Mouse (Mus musculus) embryonic facial prominence, embryonic 10.5 days (tissue): ENCODE data around the gene Dennd2c. TPM values are rescaled to one million over a fixed set of nuclear protein-coding genes. Genes with fewer than 3 reads are reported as not detected.

Source experiments
- DNase-seq: peaks from one replicate; pipeline ENCODE4 v3.0.0-alpha.2; 2017; ENCODE audit warnings: low spot score
- H3K27ac ChIP-seq: fragments of 300-500 bp; sonication (generic); replicated peaks from 2 replicates; pipeline ENCODE4 v1.5.1; 2016; ENCODE audit warnings: mild to moderate bottlenecking
- H3K27me3 ChIP-seq: fragments of 300-500 bp; sonication (generic); replicated peaks from 2 replicates; pipeline ENCODE4 v1.6.1; 2016; ENCODE audit warnings: low read depth, mild to moderate bottlenecking; ENCODE audit not compliant: poor library complexity, severe bottlenecking
- H3K36me3 ChIP-seq: fragments of 300-500 bp; sonication (generic); replicated peaks from 2 replicates; pipeline ENCODE4 v1.6.1; 2016; ENCODE audit warnings: mild to moderate bottlenecking, moderate library complexity
- H3K4me1 ChIP-seq: fragments of 300-500 bp; sonication (generic); 2 replicates; pipeline ENCODE4 v1.6.1; 2016
- H3K4me3 ChIP-seq: fragments of 300-500 bp; sonication (generic); 2 replicates; pipeline ENCODE4 v1.5.1; 2016; ENCODE audit warnings: mild to moderate bottlenecking, moderate library complexity
- H3K9me3 ChIP-seq: fragments of 300-500 bp; sonication (generic); 2 replicates; pipeline ENCODE4 v1.6.1; 2016; ENCODE audit warnings: mild to moderate bottlenecking
- WGBS: fragments of 180-500 bp; shearing (Covaris S2); methylation state at CpG from one replicate; pipeline ENCODE4 v1.1.7; 2016; 5-methylcytosine and 5-hydroxymethylcytosine counted together
- polyA plus RNA-seq: library from polyadenylated mRNA; unstranded; fragments of >200 nt; fragmentation: Nextera tagmentation; extraction: Ambion mirVana; gene quantifications from 2 replicates; pipeline ENCODE4 v1.2.1, GENCODE M21; 2016

The Dennd2c gene
- polyA plus RNA-seq, 1 experiment from 2014 or later: 3.4 TPM

DNA sequence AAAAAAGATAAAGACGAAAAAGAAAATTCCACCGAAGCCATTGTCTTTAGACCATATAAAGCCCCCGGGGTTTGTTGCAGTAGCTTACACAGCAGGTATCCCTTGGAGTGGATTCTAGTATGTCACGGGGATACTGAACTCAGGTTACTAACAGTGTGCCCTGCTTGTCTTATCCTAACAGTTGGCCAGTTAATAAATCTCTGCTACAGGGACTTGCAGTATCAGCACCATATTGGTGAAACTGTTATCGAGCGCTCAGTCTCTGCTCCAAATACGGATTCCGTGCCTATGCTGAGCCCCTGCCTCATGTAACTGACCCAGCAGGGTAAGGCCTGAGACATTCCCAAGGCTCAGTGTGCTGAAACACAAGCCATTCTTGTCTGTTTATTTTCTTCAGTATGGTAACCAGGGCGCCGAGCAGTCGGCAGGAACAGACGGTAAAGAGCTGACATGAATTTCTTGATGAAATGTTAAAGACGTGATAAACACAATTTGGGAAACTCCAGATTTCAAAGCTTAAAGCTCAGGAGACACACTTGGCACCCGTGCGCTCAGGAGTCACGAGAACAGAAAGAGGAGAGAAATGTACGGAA lies 20.4 kb upstream of the Dennd2c start:
- Histone ChIP-seq H3K4me1 (peaks cover 7% of the 10 kb centered on the region; the same call in 1 of the 2 replicates), H3K4me3 (no peak overlapping the region), H3K9me3 (no peaks in the 10 kb centered on the region), H3K36me3 (no peaks in the 10 kb centered on the region), H3K27me3 (no peaks in the 10 kb centered on the region), H3K27ac (no peak overlapping the region)
- WGBS: 86% methylated on average over 17 of the region's 17 CpGs
- no peak for DNase-seq

DNA sequence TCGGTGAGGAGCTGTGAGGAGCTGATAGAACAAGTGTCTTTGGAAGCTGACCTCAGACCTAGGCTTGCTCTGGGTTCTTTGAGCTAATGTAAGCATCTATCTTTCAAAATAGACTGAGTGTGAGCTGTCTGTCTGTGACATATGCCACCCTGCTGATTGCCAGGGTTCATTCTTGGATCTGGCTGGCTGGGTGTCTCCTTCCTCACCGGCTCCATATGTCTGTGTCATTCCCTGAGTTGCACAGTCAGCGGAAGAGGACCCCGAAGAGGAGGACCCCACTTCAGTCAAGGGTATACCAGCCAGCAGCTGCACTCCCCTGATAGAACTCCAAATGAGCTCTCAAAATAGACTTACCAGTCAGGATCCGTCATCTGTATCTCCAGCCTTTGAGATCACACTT lies 19.6 kb upstream of the Dennd2c start:
- Histone ChIP-seq H3K27ac (no peak overlapping the region), H3K4me3 (no peak overlapping the region), H3K9me3 (no peaks in the 10 kb centered on the region), H3K27me3 (no peaks in the 10 kb centered on the region), H3K4me1 (peaks cover 7% of the 10 kb centered on the region; the same call in 1 of the 2 replicates), H3K36me3 (no peaks in the 10 kb centered on the region)
- WGBS: 86% methylated on average over 5 of the region's 5 CpGs
- DNase-seq: no peak

DNA sequence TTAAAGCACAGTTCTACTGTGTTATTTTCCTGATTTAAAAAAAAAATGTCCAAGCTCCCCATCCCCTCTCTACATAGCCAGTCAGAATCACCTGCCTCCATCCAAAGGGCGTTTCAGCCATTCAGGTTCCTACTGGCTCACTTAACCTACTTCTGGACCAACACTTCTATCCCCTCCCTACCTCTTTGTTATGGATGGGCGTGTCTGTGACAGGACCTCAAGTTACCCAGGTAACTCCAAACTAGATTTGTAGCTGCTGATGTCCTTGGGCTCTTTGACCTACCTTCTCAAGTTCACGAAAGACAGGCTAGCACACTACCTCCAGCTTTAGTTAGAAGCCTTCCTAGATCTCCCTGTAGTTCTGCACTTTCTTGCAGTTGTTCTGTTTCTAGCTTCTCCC lies 16.4 kb upstream of the Dennd2c start:
- no peaks in the 10 kb centered on the region for H3K27me3 ChIP-seq
- 74% methylated on average over 3 of the region's 3 CpGs for WGBS
- no peaks in the 10 kb centered on the region for H3K9me3 ChIP-seq

DNA sequence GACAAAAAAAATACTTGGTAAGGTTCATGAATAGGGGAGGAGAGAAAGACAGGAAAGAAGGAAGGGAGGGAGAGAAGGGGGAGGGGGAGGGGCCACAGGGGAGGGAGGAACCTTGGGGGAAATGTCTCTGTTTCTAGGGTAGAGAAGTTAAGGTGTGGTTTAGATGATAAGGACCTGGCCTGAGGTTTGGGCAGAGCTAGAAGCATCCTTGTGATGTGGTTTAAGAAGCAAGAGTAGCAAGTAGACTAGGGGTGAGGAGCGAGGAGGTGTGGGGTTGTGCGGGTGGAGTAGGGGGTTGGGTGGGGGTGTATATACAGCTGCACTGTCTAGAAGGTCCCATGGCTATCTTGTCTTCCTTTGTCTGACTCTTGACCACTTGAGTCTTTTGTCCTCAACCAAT lies 10.7 kb upstream of the Dennd2c start:
- 97% methylated on average over 2 of the region's 2 CpGs for WGBS
- H3K27ac ChIP-seq: no peak overlapping the region
- H3K4me1 ChIP-seq: no peaks in the 10 kb centered on the region
- DNase-seq: no peak
- no peaks in the 10 kb centered on the region for H3K36me3 ChIP-seq
- no peaks in the 10 kb centered on the region for H3K9me3 ChIP-seq
- H3K4me3 ChIP-seq: no peak overlapping the region
- no peaks in the 10 kb centered on the region for H3K27me3 ChIP-seq

More for the DNA sequence above, 16.4 kb upstream of the Dennd2c start:
- no peaks in the 10 kb centered on the region for H3K36me3 ChIP-seq
- DNase-seq: no peak
- H3K4me3 ChIP-seq: no peak overlapping the region
- peaks cover 6% of the 10 kb centered on the region; the same call in 1 of the 2 replicates for H3K4me1 ChIP-seq
- no peak overlapping the region for H3K27ac ChIP-seq

DNA sequence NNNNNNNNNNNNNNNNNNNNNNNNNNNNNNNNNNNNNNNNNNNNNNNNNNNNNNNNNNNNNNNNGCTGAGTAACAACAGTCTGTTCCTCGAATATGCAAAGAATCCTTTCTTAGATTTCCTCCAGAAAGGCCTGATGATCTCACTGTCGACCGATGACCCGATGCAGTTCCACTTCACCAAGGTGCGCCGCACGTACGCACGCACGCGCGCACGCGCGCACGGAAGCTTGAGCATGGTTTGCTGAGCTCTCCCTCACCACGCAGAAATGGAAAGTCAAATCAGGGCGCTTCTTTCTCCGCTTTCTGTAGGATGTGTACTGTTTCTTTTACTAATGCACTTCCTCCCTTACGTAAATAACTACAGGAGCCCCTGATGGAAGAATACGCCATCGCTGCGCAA lies 3.7 kb upstream of the Dennd2c start:
- peaks cover 12% of the 10 kb centered on the region for H3K4me1 ChIP-seq
- no peaks in the 10 kb centered on the region for H3K36me3 ChIP-seq
- 76% methylated on average over 23 of the region's 23 CpGs for WGBS
- H3K4me3 ChIP-seq: no peak overlapping the region
- H3K27me3 ChIP-seq: peaks cover 29% of the 10 kb centered on the region
- no peak for DNase-seq
- no peak overlapping the region for H3K27ac ChIP-seq
- H3K9me3 ChIP-seq: no peaks in the 10 kb centered on the region

DNA sequence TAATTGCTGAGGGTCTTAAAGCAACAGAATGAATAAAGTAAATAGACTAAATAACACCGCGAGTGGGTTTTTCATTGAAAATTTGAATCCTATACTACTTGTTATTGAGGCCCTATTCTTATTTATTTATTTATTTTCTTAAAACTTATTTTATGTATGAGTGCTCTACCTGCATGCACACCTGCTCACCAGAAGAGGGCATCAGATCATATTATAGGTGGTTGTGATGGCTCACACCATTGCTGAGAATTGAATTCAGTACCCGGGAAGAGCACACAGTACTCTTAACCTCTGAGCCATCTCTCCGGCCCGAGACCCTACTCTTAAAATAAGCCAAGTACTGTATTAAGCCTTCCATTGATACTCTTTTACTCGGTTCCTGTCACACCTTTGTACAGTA lies 2.7 kb upstream of the Dennd2c start:
- WGBS: 82% methylated on average over 6 of the region's 6 CpGs
- Histone ChIP-seq H3K4me3 (no peak overlapping the region), H3K27me3 (peaks cover 39% of the 10 kb centered on the region), H3K27ac (no peak overlapping the region), H3K9me3 (no peaks in the 10 kb centered on the region), H3K4me1 (peaks cover 12% of the 10 kb centered on the region), H3K36me3 (no peaks in the 10 kb centered on the region)
- DNase-seq: no peak

DNA sequence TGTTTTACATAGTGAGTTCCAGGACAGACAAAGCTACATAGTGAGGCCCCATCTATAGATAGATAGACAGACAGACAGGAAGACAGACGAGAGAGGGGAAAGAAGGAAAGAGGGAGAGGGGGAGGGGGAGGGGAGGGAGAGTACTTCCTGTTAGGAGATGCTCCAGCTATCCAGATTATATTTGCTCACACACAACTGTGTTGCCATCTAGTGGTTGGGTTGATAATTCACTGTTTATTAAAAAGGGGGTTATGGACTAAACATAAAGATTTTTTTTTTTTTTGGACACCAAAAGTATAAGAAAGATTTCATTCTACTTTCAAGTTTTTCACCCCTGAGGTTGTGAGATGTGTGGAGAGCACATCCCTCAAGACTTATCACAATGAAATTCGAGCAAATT lies 1.7 kb upstream of the Dennd2c start:
- H3K27ac ChIP-seq: no peak overlapping the region
- no peaks in the 10 kb centered on the region for H3K36me3 ChIP-seq
- H3K27me3 ChIP-seq: peaks cover 42% of the 10 kb centered on the region
- 61% methylated on average over 2 of the region's 2 CpGs for WGBS
- no peak for DNase-seq
- H3K9me3 ChIP-seq: no peaks in the 10 kb centered on the region
- no peak overlapping the region for H3K4me3 ChIP-seq
- H3K4me1 ChIP-seq: peaks cover 12% of the 10 kb centered on the region

DNA sequence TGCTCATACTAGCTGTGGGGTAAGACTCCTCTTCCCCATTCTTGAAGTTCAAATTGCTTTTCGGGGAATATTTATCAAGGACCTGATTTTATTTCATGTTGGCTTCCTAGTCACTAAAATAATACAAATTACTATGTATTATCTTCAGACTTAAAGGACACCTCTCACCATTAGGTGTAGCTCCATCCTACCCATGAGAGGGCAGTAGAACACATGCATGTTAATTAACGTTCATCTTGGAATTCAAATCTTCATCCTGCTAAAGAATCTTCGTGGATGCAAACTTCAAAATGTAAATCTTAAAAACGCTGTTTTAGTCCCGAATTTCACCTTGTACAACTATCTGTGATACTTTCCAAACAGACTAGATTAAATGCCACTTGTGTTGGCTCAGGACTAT lies 1.2 kb upstream of the Dennd2c start:
- no peak overlapping the region for H3K27ac ChIP-seq
- no peak overlapping the region for H3K4me3 ChIP-seq
- H3K9me3 ChIP-seq: no peaks in the 10 kb centered on the region
- no peak for DNase-seq
- peaks cover 12% of the 10 kb centered on the region for H3K4me1 ChIP-seq
- 69% methylated on average over 5 of the region's 5 CpGs for WGBS
- H3K27me3 ChIP-seq: peaks cover 42% of the 10 kb centered on the region
- no peaks in the 10 kb centered on the region for H3K36me3 ChIP-seq

DNA sequence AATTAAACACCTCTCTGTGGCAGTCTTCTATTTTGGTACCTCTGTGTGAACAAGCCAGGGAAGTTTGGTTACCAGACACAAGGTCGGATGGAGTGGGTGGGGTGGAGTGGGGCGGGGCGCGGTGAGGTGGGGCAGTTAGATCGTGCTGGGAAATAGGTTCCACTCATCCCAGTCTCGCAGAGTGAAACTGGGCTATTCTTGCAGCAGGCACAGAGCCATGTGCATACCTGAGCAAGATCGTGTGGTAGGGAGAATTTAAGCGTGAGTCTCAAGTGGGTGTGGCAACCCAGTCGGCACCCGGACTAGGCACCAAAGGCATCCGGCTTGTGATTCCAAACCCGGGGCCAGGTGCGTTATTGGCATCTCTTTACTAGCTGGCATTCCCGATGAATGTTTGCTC lies 495 bp upstream of the Dennd2c start:
- H3K4me1 ChIP-seq: peaks cover 12% of the 10 kb centered on the region
- peak overlapping the region; percentile 79 for H3K27ac ChIP-seq
- no peak for DNase-seq
- H3K9me3 ChIP-seq: no peaks in the 10 kb centered on the region
- H3K36me3 ChIP-seq: no peaks in the 10 kb centered on the region
- H3K27me3 ChIP-seq: peaks cover 42% of the 10 kb centered on the region
- 2% methylated on average over 14 of the region's 14 CpGs for WGBS
- peak overlapping the region; percentile 77 for H3K4me3 ChIP-seq

DNA sequence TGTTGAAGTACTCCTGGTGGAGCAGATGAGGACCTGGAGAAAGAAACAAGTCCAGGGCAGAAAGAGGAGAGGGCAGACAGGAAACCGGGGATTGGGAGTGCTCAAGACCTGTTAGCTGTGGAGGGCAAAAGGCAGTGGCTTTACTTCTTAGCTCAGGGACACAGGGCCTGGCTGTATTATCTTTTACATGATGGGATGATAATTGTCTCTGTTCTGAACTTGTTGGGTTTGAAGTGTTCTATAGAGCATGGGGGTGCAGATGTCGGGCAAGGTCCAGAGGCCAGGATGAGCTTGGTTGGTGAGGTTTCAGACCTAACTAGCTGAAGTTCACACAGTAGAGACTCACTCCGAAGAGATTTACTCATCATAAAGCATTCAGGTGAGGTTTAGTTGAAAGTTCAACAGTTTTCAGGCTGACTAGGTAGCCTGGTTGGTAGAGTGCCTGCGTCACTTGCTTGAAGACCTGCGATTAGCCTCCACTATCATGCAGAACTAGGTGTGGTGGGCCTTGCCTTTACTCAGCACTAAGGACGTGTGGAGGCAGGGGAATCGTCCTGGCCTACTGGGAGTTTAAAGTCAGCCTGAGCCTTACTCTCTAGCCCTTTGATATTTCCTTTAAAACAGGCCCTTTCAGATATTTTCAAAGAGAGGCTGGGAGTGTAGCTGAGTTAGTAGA lies 5.3 kb downstream of the Dennd2c start:
- Histone ChIP-seq H3K4me1 (peaks cover under 1% of the 10 kb centered on the region), H3K27ac (no peak overlapping the region), H3K9me3 (no peaks in the 10 kb centered on the region), H3K4me3 (no peak overlapping the region), H3K27me3 (peaks cover 23% of the 10 kb centered on the region), H3K36me3 (no peaks in the 10 kb centered on the region)
- 82% methylated on average over 7 of the region's 7 CpGs for WGBS
- DNase-seq: no peak

DNA sequence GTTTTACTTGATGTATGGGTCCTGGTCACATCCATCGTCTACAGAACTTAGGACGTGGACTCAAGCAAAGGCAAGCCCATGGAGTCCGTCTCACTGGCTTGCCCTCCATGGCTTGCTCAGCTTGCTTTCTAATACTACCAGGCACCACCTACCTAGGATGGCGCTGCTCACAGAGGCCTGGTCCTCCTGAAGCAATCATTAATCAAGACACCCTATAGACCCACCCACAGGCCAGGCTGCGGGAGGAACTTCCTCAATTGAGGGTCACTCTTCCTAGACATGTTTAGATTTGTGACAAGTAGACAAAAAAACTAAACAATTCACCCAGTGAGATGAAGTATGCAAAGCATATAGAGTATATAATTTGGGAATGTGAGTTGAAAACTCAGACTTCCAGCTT lies 9.8 kb downstream of the Dennd2c start:
- no peaks in the 10 kb centered on the region; the same call in 1 of the 2 replicates for H3K4me1 ChIP-seq
- no peaks in the 10 kb centered on the region for H3K27me3 ChIP-seq
- H3K27ac ChIP-seq: no peak overlapping the region
- H3K36me3 ChIP-seq: no peaks in the 10 kb centered on the region
- no peak overlapping the region for H3K4me3 ChIP-seq
- no peaks in the 10 kb centered on the region for H3K9me3 ChIP-seq
- WGBS: 84% methylated on average over 5 of the region's 5 CpGs
- no peak for DNase-seq

DNA sequence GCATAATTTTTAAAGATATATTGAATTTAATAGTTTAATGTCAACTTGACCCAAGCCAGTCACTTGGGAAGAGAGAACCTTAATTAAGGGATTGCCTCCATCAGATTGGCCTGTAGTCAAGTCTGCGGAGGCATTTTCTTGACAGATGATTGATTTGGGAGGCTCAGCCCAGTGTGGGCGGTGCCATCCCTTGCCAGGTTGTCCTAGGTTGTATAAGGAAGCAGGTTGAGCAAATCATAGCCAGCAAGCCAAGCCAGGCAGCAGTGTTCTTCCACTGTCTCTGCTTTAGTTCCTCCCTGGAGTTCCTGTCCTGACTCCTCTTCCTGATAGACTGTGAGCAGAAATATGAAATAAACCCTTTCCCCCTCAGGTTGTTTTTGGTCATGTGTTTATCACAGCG lies 21.2 kb downstream of the Dennd2c start:
- Histone ChIP-seq H3K4me1 (peaks cover 8% of the 10 kb centered on the region), H3K4me3 (no peak overlapping the region), H3K9me3 (no peaks in the 10 kb centered on the region), H3K27ac (no peak overlapping the region), H3K36me3 (no peaks in the 10 kb centered on the region), H3K27me3 (no peaks in the 10 kb centered on the region)
- no peak for DNase-seq
- 89% methylated on average over 3 of the region's 3 CpGs for WGBS

DNA sequence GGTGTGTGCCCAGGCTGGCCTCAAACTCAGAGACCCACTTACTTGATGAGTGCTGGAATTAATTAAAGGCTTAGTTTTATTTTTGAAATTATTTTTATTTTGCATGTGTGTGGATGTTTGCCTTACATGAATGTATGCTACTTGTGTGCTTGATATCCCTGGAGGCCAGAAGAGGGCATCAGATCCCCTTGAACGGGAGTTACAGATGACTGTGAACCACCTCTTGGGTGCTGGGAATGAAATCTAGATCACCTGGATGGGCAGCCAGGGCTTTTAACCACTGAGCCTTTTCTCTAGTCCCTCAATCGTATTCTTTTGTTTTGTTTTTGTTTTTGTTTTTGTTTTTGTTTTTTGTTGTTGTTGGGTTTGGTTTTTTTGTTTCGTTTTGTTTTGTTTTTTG lies 23.7 kb downstream of the Dennd2c start:
- Histone ChIP-seq H3K27ac (no peak overlapping the region), H3K4me1 (peaks cover 19% of the 10 kb centered on the region), H3K4me3 (no peak overlapping the region), H3K27me3 (no peaks in the 10 kb centered on the region), H3K9me3 (no peaks in the 10 kb centered on the region), H3K36me3 (no peaks in the 10 kb centered on the region)
- no peak for DNase-seq
- WGBS: 89% methylated on average over 3 of the region's 3 CpGs
